Mouse (Mus musculus): Measurements from ENCODE around the gene Upk3bl. TPM values are rescaled to one million over a fixed set of nuclear protein-coding genes. Genes with fewer than 3 reads are reported as not detected.

Upk3bl gene
- polyA plus RNA-seq (2016; fragmentation: Nextera tagmentation; extraction: Ambion mirVana): 3.5 and 4.9 TPM in 2 replicates

GRCm38 (mm10) chr5:136054301-136055077 lies at the start of gene Upk3bl:
Gene Upk3bl (plus strand): TSS chr5:136054492.
- Histone ChIP-seq H3K9me3 (replicated peaks) (no peaks in the 10 kb centered on the region), H3K36me3 (no peaks in the 10 kb centered on the region), H3K4me1 (peaks cover 15% of the 10 kb centered on the region), H3K4me3 (no peak within 1 kb of the TSS), H3K27ac (no peak within 1 kb of the TSS), H3K27me3 (ENCODE audit: low read depth, poor library complexity, severe bottlenecking) (peaks cover 12% of the 10 kb centered on the region; the same call in 1 of the 2 replicates)
- DNase-seq (ENCODE audit: low spot score): no peak
- 93% methylated on average over 11 of the region's 11 CpGs for WGBS

DNA sequence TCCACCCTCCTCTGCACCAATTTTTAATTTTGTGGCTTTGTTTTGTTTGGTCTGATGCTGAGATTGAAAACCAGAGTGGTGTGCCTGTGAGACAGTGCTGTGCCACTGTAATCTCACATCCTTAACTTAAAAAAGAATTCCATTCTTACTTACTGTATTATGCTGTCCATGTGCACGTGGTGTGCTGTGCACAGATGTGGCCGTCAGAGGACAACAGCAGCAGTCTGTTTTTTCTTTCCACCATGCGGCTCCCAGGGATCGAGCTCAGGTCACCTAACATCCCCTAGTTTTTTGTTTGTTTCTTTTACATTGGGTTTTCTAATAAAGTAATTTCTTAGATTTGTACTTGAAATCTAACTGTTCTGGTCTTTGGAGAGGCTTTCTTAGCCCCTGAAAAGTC lies 49.8 kb upstream of the Upk3bl start:
- no peaks in the 10 kb centered on the region for H3K27me3 ChIP-seq (ENCODE audit: low read depth, poor library complexity, severe bottlenecking)
- DNase-seq (ENCODE audit: low spot score): no peak
- no peak overlapping the region for H3K27ac ChIP-seq
- peaks cover 20% of the 10 kb centered on the region for H3K4me1 ChIP-seq
- H3K36me3 ChIP-seq: peaks cover 46% of the 10 kb centered on the region
- WGBS: 86% methylated on average over 4 of the region's 4 CpGs
- H3K4me3 ChIP-seq: no peak overlapping the region
- H3K9me3 ChIP-seq (replicated peaks): no peaks in the 10 kb centered on the region

GRCm38 (mm10) chr5:136007745-136008144 lies 46.5 kb upstream of the Upk3bl start:
- 81% methylated on average over 7 of the region's 7 CpGs for WGBS
- H3K9me3 ChIP-seq (replicated peaks): no peaks in the 10 kb centered on the region
- no peak for DNase-seq (ENCODE audit: low spot score)
- no peaks in the 10 kb centered on the region for H3K27me3 ChIP-seq (ENCODE audit: low read depth, poor library complexity, severe bottlenecking)
- H3K4me1 ChIP-seq: peaks cover 13% of the 10 kb centered on the region
- H3K36me3 ChIP-seq: peaks cover 46% of the 10 kb centered on the region
- H3K4me3 ChIP-seq: no peak overlapping the region
- no peak overlapping the region for H3K27ac ChIP-seq

GRCm38 (mm10) chr5:136014877-136015276 lies 39.4 kb upstream of the Upk3bl start:
- H3K36me3 ChIP-seq: peaks cover 74% of the 10 kb centered on the region
- H3K4me3 ChIP-seq: no peak overlapping the region

DNA sequence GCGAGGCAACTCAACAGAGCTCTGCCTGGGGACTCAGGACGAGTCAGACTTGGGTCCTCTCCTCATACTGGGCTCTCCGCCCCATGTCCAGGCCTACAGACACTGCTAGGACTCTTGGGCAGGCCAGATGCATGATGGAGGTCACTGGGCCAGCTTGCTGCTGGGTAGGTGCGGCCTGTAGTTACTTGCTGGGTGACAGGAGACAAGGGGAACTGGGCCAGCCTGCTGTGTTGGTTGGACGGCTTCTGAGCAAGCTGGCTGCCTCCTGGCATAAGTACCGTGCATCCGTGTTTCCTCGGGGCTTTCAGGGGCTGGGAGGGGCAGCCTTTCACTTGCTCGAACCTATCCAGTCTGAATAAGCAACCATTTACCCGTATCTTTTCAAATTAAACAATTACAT lies 38.7 kb upstream of the Upk3bl start:
- Histone ChIP-seq H3K36me3 (peaks cover 74% of the 10 kb centered on the region), H3K27ac (no peak overlapping the region), H3K9me3 (replicated peaks) (no peaks in the 10 kb centered on the region), H3K4me1 (no peaks in the 10 kb centered on the region), H3K27me3 (ENCODE audit: low read depth, poor library complexity, severe bottlenecking) (no peaks in the 10 kb centered on the region), H3K4me3 (no peak overlapping the region)
- WGBS: 88% methylated on average over 10 of the region's 10 CpGs
- DNase-seq (ENCODE audit: low spot score): no peak

More at GRCm38 (mm10) chr5:136014877-136015276, 39.4 kb upstream of the Upk3bl start:
- Histone ChIP-seq H3K9me3 (replicated peaks) (no peaks in the 10 kb centered on the region), H3K27me3 (ENCODE audit: low read depth, poor library complexity, severe bottlenecking) (no peaks in the 10 kb centered on the region), H3K4me1 (no peaks in the 10 kb centered on the region), H3K27ac (no peak overlapping the region)
- DNase-seq (ENCODE audit: low spot score): no peak
- 90% methylated on average over 10 of the region's 10 CpGs for WGBS

- no peak for DNase-seq (ENCODE audit: low spot score)
- Histone ChIP-seq H3K9me3 (replicated peaks) (no peaks in the 10 kb centered on the region), H3K4me3 (no peak overlapping the region), H3K27ac (no peak overlapping the region), H3K36me3 (peaks cover 74% of the 10 kb centered on the region), H3K4me1 (no peaks in the 10 kb centered on the region), H3K27me3 (ENCODE audit: low read depth, poor library complexity, severe bottlenecking) (no peaks in the 10 kb centered on the region)
- whole genome bisulfite sequencing: 87% methylated on average over 10 of the region's 10 CpGs
These were observed 38.0 kb upstream of the Upk3bl start for GRCm38 (mm10) chr5:136016014-136016876.

GRCm38 (mm10) chr5:136017262-136017661 lies 37.0 kb upstream of the Upk3bl start:
- no peak overlapping the region for H3K4me3 ChIP-seq
- WGBS: 93% methylated on average over 6 of the region's 6 CpGs
- peaks cover 72% of the 10 kb centered on the region for H3K36me3 ChIP-seq
- H3K27me3 ChIP-seq (ENCODE audit: low read depth, poor library complexity, severe bottlenecking): no peaks in the 10 kb centered on the region
- DNase-seq (ENCODE audit: low spot score): no peak
- no peaks in the 10 kb centered on the region for H3K9me3 ChIP-seq (replicated peaks)
- no peak overlapping the region for H3K27ac ChIP-seq
- no peaks in the 10 kb centered on the region for H3K4me1 ChIP-seq

DNA sequence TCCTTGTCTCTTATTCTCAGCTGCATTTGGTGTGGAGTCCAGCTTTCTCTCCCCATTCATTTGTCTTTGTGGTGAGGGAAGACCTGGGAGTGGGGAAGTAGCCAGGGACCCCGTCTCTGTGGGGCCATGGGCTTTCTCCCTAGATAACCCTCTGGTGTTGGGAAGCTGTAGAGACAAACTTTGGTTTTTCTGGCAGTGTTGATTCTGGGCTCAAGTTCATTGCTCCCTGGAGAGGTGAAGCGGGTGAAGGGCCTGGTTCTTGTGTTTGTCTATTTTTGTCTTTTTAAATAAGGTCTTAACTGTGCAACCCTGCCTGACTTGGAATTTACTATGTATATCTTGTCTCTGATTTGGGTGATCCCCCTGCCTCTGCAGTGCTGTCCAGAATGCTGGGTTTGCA lies 35.6 kb upstream of the Upk3bl start:
- H3K4me1 ChIP-seq: no peaks in the 10 kb centered on the region
- H3K36me3 ChIP-seq: peaks cover 64% of the 10 kb centered on the region
- WGBS: 91% methylated on average over 2 of the region's 2 CpGs
- H3K9me3 ChIP-seq (replicated peaks): no peaks in the 10 kb centered on the region
- H3K27me3 ChIP-seq (ENCODE audit: low read depth, poor library complexity, severe bottlenecking): no peaks in the 10 kb centered on the region
- H3K27ac ChIP-seq: no peak overlapping the region
- no peak for DNase-seq (ENCODE audit: low spot score)
- no peak overlapping the region for H3K4me3 ChIP-seq

GRCm38 (mm10) chr5:136019907-136020306 lies 34.4 kb upstream of the Upk3bl start:
- Histone ChIP-seq H3K27me3 (ENCODE audit: low read depth, poor library complexity, severe bottlenecking) (no peaks in the 10 kb centered on the region), H3K9me3 (replicated peaks) (no peaks in the 10 kb centered on the region), H3K27ac (no peak overlapping the region), H3K4me1 (no peaks in the 10 kb centered on the region), H3K36me3 (peaks cover 60% of the 10 kb centered on the region), H3K4me3 (no peak overlapping the region)
- WGBS: 44% methylated on average over 1 of the region's 1 CpGs
- no peak for DNase-seq (ENCODE audit: low spot score)

GRCm38 (mm10) chr5:136025712-136026111 lies 28.6 kb upstream of the Upk3bl start:
- 83% methylated on average over 3 of the region's 3 CpGs for whole genome bisulfite sequencing
- no peaks in the 10 kb centered on the region for H3K4me1 ChIP-seq
- H3K9me3 ChIP-seq (replicated peaks): no peaks in the 10 kb centered on the region
- H3K27ac ChIP-seq: no peak overlapping the region
- no peak for DNase-seq (ENCODE audit: low spot score)
- H3K27me3 ChIP-seq (ENCODE audit: low read depth, poor library complexity, severe bottlenecking): no peaks in the 10 kb centered on the region
- peaks cover 83% of the 10 kb centered on the region for H3K36me3 ChIP-seq
- H3K4me3 ChIP-seq: no peak overlapping the region

DNA sequence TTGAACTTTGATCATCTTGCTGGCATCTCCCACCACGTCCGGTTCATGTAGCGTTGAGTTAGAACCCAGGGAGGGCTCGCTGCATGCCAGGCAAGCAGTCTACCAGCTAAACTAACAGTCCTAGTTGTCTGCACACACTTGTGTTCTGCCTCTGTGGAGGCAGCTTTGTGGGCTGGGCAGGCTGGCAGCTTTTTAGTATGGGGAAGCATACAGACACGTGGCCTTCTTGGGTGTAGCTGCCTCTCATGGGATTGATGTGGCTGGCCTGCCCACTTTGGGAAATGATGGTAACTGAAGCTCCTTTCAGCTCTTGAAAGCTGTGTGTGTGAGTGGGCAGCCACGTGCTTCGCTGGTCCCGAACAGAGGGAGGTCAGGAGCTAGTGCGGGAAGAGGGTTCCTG lies 27.4 kb upstream of the Upk3bl start:
- peaks cover 83% of the 10 kb centered on the region for H3K36me3 ChIP-seq

GRCm38 (mm10) chr5:136027612-136028311 lies 26.5 kb upstream of the Upk3bl start:
- WGBS: 80% methylated on average over 11 of the region's 11 CpGs
- no peak for DNase-seq (ENCODE audit: low spot score)
- Histone ChIP-seq H3K36me3 (peaks cover 87% of the 10 kb centered on the region), H3K27ac (no peak overlapping the region; the same call in 1 of the 2 replicates), H3K27me3 (ENCODE audit: low read depth, poor library complexity, severe bottlenecking) (no peaks in the 10 kb centered on the region), H3K4me1 (no peaks in the 10 kb centered on the region), H3K4me3 (no peak overlapping the region), H3K9me3 (replicated peaks) (no peaks in the 10 kb centered on the region)

More for the DNA sequence above, 27.4 kb upstream of the Upk3bl start:
- no peaks in the 10 kb centered on the region for H3K9me3 ChIP-seq (replicated peaks)
- H3K27me3 ChIP-seq (ENCODE audit: low read depth, poor library complexity, severe bottlenecking): no peaks in the 10 kb centered on the region
- no peak for DNase-seq (ENCODE audit: low spot score)
- no peaks in the 10 kb centered on the region for H3K4me1 ChIP-seq
- no peak overlapping the region for H3K27ac ChIP-seq
- no peak overlapping the region for H3K4me3 ChIP-seq
- WGBS: 91% methylated on average over 9 of the region's 9 CpGs

Measured in limb, embryonic 10.5 days (tissue).